ENCODE assay signal across 13 mouse cellular contexts in genomic region chr11:119155638-119156480, GRCm38 (mm10).
DNase-seq lines count a peak whose midpoint lies in the region; ATAC-seq lines count a peak whose summit lies in the region.
"Had no signal": no experiment of that assay in that cellular context is flagged by ENCODE, and none has a peak within 500 bp of the region (broad histone marks: within the 10 kb centered on the region; RNA-seq: fewer than 3 reads in every experiment).

No protein-coding gene starts in this region.

- H3K27me3 ChIP-seq in forebrain, embryonic 14.5 days (replicated peaks; ENCODE audit: control insufficient read depth, insufficient read depth, low read length) = no peaks in the 10 kb centered on the region
- no peaks in the 10 kb centered on the region for H3K27me3 ChIP-seq in midbrain, embryonic 14.5 days (ENCODE audit: control insufficient read depth, insufficient read depth, low read length)

- 10% methylated on average over 30 of the region's 30 CpGs for WGBS in forebrain, embryonic 14.5 days
- 18% methylated on average over 30 of the region's 30 CpGs for WGBS in midbrain, embryonic 14.5 days

- H3K4me2 ChIP-seq in forebrain, embryonic 14.5 days (ENCODE audit: low read length) = peak overlapping the region; percentile 30; the same call in 1 of the 2 replicates
- H3K4me2 ChIP-seq in midbrain, embryonic 14.5 days (ENCODE audit: low read length) = peak overlapping the region; percentile 42
- H3K4me2 ChIP-seq: liver, embryonic 13.5 days had no signal

- H3K4me3 ChIP-seq in forebrain, embryonic 14.5 days (ENCODE audit: low read depth, low read length) = no peak overlapping the region
- H3K4me3 ChIP-seq in midbrain, embryonic 14.5 days (replicated peaks; ENCODE audit: low read depth, low read length) = no peak overlapping the region
- H3K4me3 ChIP-seq: liver, embryonic 13.5 days had no signal

- H3K36me3 ChIP-seq in forebrain, embryonic 14.5 days (ENCODE audit: control insufficient read depth, insufficient read depth, low read length) = peaks cover 48% of the 10 kb centered on the region
- peaks cover 36% of the 10 kb centered on the region for H3K36me3 ChIP-seq in midbrain, embryonic 14.5 days (ENCODE audit: control insufficient read depth, insufficient read depth, low read length)
- H3K36me3 ChIP-seq: liver, embryonic 13.5 days had no signal

- peak; percentile 61 for DNase-seq in WW6 (ENCODE audit: low read depth, low spot score)
- peak; percentile 77 for DNase-seq in forebrain, embryonic 14.5 days (ENCODE audit: low spot score)
- peak; percentile 85 for DNase-seq in kidney, adult 9 months
- DNase-seq in midbrain, embryonic 14.5 days = peak; percentile 73
- no peak for DNase-seq in frontal cortex, postnatal 10 days (ENCODE audit: low spot score in 2 of 2)
- DNase-seq in spleen, adult 18-20 months = no peak
- no peak for DNase-seq in adrenal gland, postnatal 4 days (ENCODE audit: low spot score in 2 of 2)
- DNase-seq in urinary bladder, adult 18-20 months (ENCODE audit: low spot score in 2 of 2) = no peak
- DNase-seq: adrenal gland, postnatal 10 days; cerebellum, adult 11-12 months; heart, postnatal 10 days; liver, embryonic 13.5 days had no signal

- no peaks in the 10 kb centered on the region for H3K9me3 ChIP-seq in forebrain, embryonic 14.5 days (replicated peaks; ENCODE audit: control insufficient read depth, low read length)
- H3K9me3 ChIP-seq in midbrain, embryonic 14.5 days (ENCODE audit: control insufficient read depth, low read length) = no peaks in the 10 kb centered on the region
- H3K9me3 ChIP-seq: liver, embryonic 13.5 days had no signal

- H3K9ac ChIP-seq in forebrain, embryonic 14.5 days (ENCODE audit: low read length) = peak overlapping the region; percentile 21; the same call in 1 of the 2 replicates
- peak overlapping the region; percentile 45; the same call in 1 of the 2 replicates for H3K9ac ChIP-seq in midbrain, embryonic 14.5 days (replicated peaks; ENCODE audit: low read length)
- H3K9ac ChIP-seq: liver, embryonic 13.5 days had no signal

- peaks cover 33% of the 10 kb centered on the region for H3K4me1 ChIP-seq in forebrain, embryonic 14.5 days (ENCODE audit: control insufficient read depth, insufficient read depth, low read length)
- peaks cover 30% of the 10 kb centered on the region for H3K4me1 ChIP-seq in midbrain, embryonic 14.5 days (ENCODE audit: control insufficient read depth, insufficient read depth, low read length)

- peak; percentile 37 for ATAC-seq in forebrain, embryonic 14.5 days
- ATAC-seq in midbrain, embryonic 14.5 days (ENCODE audit: low FRiP score, low TSS enrichment) = 0 out of 2 replicates have a peak, but pooled peaks have one; percentile 29

- H3K27ac ChIP-seq in forebrain, embryonic 14.5 days (ENCODE audit: low read depth, low read length) = peak overlapping the region; percentile 87
- H3K27ac ChIP-seq in midbrain, embryonic 14.5 days (replicated peaks; ENCODE audit: low read depth, low read length) = peak overlapping the region; percentile 82
- H3K27ac ChIP-seq: liver, embryonic 13.5 days; macrophage had no signal

Comparison
In these comparisons a context has a peak if more than half of its experiments do, and no peak if none do; other contexts are left out.
1. DNase-seq: peak in WW6 (single experiment), forebrain, embryonic 14.5 days (single experiment), kidney, adult 9 months (single experiment) and midbrain, embryonic 14.5 days (single experiment); none in frontal cortex, postnatal 10 days (0 of 2), spleen, adult 18-20 months (0 of 2), adrenal gland, postnatal 4 days (0 of 2) and urinary bladder, adult 18-20 months (0 of 2).